Mouse (Mus musculus) CD4-positive, CD25-positive, alpha-beta regulatory T cell, adult 2 months (primary cell): ENCODE results near the gene Nup62.

Source experiments
- DNase-seq: peaks from one replicate; pipeline ENCODE4 v3.0.0-alpha.2; 2012; ENCODE audit warnings: low read depth, low spot score

Gene Nup62

DNA sequence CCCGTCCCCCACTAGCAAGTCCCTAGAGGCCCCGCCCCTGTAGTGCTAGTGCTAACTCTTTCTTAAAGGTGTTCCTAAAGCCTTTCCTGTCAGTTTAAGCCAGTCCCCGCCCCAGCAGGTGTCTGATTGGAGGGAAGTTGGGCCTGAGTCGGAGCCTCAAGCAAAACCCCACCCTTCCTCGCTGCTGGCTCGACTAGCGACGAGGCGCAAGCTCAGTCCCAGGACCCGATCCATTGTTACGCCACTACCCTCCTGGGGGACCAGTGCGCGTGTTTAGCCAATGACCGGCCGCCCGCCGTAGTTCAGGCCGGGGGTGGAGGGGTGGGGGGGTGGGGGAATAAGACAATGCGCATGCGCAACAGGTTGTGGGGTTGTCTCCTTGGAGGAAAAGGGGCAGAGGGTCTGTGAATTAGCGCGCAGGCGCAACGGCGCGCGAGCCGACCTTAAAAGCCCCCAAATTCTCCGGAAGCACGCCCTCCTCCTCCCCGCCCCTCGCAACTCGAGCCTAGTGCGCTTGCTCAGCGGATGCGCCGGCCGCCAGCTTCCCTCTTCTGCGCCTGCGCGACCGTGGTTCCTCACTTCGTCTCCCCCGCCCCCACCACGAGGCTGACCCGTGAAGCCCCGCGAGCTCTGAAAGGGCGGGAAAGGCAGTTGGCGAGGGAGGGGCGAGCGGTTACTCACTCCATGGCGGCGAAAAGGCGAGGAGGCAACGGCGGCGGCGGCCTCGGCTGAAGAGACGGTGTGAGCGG, at the start of gene Nup62, which contains the start of gene Il4i1:
Gene Nup62 (plus strand): TSS at position 368 of the 749 bp plus-strand sequence.
Gene Il4i1 (plus strand): TSS at position 667 of the 749 bp plus-strand sequence.
- DNase-seq, result peak; percentile 99

DNA sequence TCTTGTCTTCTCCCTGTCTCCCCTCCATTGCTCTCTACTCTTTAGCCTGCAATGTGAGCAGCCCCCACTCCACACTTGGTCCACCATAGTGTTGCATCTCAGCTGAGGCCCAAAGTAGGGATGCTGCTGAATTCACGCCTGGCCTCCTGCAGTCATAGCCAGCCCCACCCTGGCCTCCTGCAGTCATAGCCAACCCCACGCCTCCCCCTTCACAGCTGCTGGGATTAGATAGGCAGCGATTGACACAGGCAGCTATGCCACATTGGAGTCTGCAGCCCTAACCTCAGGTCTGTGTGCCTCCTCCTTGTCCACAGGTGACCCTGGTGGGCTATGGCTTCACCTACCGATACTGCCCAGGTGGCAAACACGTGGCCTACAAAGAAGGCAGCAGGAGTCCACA, 47.8 kb upstream of the Nup62 start:
- no peak for DNase-seq

DNA sequence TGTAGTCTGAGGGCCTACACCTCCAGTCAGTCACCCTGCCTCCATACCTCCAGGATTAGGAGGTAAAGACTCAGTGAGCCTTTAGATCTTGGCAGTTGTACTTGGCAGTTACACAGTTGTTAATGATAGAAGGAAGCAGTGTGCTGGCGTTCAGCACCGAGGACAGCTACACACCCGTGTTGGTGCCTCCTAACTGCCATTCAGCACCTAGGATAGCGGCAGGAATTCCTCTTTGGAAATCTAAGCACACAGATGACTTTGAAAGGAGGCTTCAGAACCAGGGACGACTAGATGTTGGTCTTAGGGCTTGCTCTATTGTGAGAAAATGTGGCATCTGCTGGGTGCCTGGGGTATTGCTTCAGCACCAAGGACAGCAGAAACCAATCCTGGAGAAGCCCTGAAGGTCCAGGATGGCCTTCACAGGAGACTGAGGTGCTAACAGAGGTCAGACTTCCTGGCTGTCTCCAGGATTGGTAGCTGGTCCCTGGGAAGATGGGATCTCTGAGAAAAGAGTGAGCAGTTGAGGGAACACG, 45.8 kb upstream of the Nup62 start:
- DNase-seq, result peak; percentile 54

DNA sequence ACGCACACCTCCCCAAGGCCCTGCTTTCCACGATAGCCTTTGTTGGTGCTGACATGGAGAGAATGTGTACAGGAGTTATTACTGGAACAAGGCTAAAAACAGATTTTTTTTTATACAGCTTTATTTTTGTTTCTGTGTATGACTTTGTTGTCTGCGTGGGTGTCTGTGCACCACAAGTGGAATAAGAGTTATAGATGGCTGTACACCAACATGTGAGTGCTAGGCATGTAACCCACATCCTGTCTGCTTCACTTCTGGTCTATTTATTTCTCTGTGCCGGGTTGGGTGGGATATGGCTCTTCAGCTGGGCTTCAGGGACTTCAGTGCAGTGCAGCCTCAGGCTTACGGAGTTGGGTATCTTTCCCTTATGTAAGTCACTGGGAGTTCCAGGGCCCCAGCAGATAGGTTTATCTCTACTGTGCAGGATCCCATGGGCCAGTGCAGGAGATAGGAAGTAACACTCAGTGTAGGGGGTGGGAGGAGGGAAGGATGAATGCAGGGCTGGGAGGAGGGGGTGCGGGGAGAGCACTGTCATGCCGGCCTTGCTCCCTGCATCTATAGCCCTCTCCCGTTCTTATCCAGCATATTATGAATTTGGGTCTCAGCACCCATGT, 43.2 kb upstream of the Nup62 start:
- DNase-seq, result peak; percentile 64

- DNase-seq, result no peak
These were observed 38.9 kb upstream of the Nup62 start for GRCm38 (mm10) chr7:44776849-44777498.

DNA sequence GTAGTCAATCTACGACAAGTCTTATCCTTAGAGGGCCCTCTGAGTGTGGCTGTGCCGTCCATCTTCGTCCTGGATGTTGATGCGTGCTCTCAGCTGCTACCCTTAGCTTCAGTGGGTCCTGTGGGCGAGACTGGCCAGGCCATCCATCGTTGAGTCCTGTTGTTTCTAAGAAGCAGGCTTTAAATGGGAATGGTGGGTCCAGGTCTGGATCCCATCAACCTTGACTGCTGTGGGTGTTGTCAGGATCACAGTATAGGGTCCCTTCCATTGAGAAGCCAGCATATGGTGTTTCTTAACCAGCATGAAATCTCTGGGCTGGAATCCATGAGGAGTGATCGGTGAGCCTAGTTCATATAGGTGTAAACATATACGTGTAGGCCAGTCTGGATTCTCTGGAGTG, 35.8 kb upstream of the Nup62 start:
- no peak for DNase-seq

DNA sequence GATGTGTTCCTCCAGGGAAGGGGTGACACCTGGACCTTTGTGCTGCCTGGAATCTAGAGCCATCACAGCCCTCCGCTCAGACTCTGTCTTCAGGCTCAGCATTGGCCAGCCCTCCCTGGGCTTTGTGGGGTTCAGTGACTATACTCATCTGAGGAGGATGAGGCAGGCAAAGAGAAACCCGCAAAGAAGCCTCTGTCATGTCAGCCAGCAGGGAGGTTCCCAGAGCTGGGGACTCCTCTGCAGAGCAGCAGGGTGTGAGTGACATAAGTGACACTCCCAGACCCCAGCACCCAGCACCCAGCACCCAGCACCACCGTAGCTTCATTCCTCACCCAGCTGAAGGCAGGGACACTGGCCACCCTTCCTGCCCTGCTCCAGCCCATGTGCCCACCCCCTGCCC, 26.4 kb upstream of the Nup62 start:
- DNase-seq, result no peak

DNA sequence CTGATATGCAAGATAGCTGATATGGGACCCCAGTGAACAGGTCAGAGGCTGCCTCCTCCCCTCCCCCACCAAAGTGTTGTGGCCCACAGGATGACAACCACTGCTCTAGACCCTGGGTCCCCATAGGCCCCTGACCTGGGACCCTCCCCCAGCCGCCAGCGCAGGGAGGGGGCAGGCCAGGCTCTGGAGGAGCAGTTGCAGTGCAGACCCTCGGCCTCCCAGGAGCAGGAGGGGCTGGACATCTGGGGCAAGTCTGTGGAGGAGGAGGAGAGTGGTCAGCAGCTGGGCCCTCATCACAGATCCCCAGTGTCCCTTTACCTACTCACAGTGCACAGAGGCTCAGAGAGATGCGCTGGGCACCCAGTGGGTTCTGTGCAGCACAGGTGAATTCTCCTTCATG, 25.8 kb upstream of the Nup62 start:
- no peak for DNase-seq

- DNase-seq, result no peak
These were observed 23.1 kb upstream of the Nup62 start for GRCm38 (mm10) chr7:44792781-44793180.

DNA sequence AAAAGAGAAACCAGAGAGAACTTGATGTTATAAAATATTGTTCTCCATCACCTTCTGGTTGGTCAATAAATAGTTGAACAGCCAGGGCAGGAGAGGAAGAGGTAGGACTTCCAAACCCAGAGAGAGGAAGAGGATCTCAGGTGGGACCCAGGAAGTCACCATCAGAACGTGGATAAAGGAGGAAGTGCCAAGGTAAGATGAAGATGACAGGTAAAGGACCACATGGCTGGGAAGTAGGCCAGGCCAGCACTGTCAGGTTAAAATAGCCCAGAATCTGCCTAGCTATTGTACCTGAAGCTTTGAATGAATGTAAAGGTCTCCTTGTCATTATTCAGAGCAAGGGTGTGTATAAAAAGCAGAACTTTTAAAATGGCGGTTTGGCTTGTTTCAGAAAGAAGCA, 7.0 kb upstream of the Nup62 start:
- DNase-seq, result no peak

GRCm38 (mm10) chr7:44809466-44809865, 6.4 kb upstream of the Nup62 start:
- DNase-seq, result no peak

DNA sequence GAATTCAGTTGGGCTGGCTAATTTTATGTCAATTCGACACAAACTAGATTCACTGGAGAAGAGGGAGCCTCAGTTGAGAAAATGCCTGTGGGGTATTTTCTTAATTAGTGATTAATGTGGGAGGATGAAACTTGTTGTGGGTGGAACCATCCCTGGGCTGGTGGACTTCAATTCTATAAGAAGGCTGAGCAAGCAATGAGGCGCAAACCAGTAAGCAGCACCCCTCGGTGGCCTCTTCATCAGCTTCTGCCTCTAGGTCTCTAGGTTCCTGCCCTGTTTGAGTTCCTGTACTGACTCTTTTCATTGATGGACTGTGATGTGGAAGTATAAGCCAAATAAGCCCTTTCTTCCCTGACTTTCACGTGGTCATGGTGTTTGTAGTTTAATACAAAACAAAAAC, 5.5 kb upstream of the Nup62 start:
- DNase-seq, result no peak

DNA sequence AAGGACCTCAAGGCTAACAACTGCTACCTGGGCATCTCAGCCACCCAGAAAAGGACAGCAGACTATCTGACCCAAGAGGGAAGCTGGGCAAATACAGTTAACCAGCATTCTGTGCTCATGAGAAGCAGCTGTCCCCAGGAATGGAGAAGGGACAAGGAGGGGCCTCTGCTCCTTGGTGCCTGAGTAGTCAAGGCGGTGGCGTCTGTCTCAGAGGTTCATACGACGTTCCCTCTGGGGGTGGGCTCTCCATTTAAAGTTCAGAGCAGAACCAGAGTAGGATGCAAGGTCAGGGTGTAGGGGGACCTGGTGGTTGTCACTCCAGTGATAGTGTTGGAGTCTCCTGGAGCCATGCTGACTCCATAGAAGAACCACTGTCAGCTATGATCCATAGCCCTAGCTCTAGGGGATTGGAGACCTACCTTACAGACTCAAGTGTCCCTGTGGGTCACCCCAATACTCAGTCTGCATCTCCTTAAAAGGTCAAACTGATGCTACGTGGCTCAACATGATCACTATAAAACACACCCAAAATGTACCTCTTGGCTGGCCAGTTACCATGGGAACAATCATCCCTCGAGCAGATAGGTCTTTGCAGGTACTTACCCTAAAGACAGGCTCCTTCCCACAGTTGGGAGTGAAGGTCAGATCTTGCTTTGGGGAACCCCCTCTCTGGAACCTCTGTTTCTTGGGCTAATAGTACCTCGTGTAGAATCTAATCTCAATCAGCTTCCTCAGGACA, 4.9 kb upstream of the Nup62 start:
- no peak for DNase-seq

DNA sequence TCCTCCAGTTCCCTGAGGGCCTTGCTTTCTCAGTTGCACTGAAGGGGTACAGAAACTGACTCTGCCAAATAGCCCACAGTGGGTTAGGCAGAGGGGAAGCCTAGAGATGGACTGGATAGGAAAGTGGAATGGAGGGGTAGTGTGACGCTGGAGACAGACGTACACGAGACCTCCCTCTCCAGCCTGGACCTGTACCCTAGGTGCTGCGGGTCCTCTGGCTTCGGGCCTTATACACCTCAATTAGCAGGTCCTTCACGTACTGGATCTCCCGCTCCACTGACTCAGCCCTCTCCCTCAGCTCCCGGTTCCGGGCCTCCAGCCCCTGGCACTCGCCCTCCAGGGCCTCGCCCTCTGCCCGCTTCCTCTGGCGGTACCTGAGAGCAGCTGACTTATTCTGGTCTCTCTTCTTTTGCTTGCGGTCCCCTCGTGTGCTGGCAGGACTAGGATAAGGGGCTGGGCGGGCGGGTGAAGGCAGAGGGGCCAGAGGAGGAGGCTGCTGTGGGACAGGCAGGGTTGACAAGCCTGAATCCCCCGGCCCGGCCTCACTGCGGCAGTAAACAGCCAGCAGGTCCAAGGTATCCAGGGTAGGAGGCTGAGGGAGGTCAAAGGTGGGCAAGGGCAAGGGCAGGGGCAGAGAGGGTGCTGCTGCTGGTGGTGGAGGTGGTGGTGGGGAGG, 3.1 kb upstream of the Nup62 start:
- no peak for DNase-seq

DNA sequence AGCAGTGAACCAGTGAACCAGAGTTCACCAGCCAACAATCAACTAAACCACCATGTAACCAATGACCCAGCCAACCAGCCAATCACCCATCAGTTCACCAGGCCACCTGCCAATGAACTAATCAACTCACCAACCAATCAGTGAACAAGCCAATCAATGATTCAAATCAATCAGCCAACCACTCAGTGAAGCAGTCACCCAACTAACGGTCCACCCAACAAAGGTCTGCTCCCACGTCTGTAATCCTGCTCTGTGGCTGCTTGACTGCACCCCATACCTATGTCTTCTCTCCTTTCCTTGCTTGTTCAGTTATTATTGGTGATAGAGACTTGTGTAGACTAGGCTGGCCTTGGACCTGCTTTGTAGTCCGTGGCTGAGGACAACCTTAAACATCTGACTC, 1.9 kb upstream of the Nup62 start:
- no peak for DNase-seq

- DNase-seq, result no peak
These were observed 1.5 kb upstream of the Nup62 start for GRCm38 (mm10) chr7:44814423-44814822.

DNA sequence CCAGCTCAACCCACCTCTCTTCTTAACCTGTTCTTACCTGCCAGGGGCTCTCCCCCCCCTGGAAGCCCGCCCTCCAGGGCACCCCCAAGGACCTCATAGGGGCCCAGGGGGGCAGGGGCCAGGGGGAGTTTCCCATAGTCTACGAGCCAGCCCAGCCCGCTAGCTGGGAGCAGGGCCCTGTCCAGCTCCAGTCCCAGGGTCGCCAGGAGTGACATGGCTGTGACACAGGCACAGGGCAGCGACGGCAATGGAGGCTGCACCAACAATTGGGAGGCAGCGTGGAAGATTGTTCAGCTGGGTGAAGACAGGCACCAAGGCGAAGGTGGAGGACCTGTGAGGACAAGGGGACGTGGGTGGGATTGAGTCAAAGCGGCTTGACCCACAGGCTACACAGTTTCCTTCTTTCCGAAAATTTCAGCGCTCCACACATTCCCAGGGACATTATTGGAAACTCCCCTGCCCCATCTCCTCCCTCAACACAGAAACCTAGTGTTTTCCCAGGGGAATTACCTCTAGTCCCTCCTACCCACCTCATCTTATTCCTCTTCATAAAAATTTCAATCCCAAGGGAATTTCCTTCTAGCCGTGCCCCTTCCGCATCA, 835 bp upstream of the Nup62 start:
- DNase-seq, result peak; percentile 35

- DNase-seq, result no peak
These were observed 658 bp downstream of the Nup62 start, which contains the start of gene Atf5 for GRCm38 (mm10) chr7:44816470-44817021. Gene Atf5 (minus strand): TSS chr7:44816658.

GRCm38 (mm10) chr7:44817441-44817840, 1.6 kb downstream of the Nup62 start:
- no peak for DNase-seq

- DNase-seq, result no peak
These were observed 2.3 kb downstream of the Nup62 start for GRCm38 (mm10) chr7:44818164-44818563.
